Mouse (Mus musculus) megakaryocyte, embryonic 14.5 days (primary cell): ENCODE measurements at regions not wholly inside any gene's neighbourhood (a gene's known extent, or its start where the extent isn't known, plus 50 kb on each side); places are given as distances from the start of the nearest gene placed in this dataset.

Experiments
- FLI1 ChIP-seq: IDR thresholded peaks from 2 replicates; pipeline ENCODE4 v1.6.1; 2012; ENCODE audit warnings: low read length, inconsistent platforms, mixed read lengths
- GATA1 ChIP-seq: IDR thresholded peaks from 3 replicates; pipeline ENCODE4 v1.6.1; 2012; ENCODE audit warnings: mixed read lengths, low read length, inconsistent platforms, borderline replicate concordance

GRCm38 (mm10) chr1:119351567-119351966 lies 70.5 kb downstream of the Inhbb start:
- TF ChIP-seq GATA1 (no peak), FLI1 (no peak)
